Comparison of ENCODE assay signal across 9 mouse cellular contexts in genomic region chr7:68748761-68749635, GRCm38 (mm10). TPM values are rescaled to one million over a fixed set of nuclear protein-coding genes. Genes with fewer than 3 reads are reported as not detected.
DNase-seq lines count a peak whose midpoint lies in the region; ATAC-seq lines count a peak whose summit lies in the region.
"Had no signal": no experiment of that assay in that cellular context is flagged by ENCODE, and none has a peak within 500 bp of the region (broad histone marks: within the 10 kb centered on the region; RNA-seq: fewer than 3 reads in every experiment).

TSS of gene Arrdc4 (minus strand) at chr7:68749241.

- peak within 1 kb of the TSS; percentile 95 for H3K4me2 ChIP-seq in heart, embryonic 14.5 days (ENCODE audit: low read length)
- H3K4me2 ChIP-seq in liver, embryonic 11.5 days, result peak within 1 kb of the TSS; percentile 90

- peak; percentile 100 for ATAC-seq in heart, embryonic 14.5 days (ENCODE audit: insufficient number of reproducible peaks, insufficient read depth, low FRiP score, low read depth)
- ATAC-seq in liver, embryonic 11.5 days (replicated peaks; ENCODE audit: low FRiP score), result peak; percentile 100

- H3K9me3 ChIP-seq in forebrain, embryonic 10.5 days, result no peaks in the 10 kb centered on the region
- H3K9me3 ChIP-seq in heart, embryonic 14.5 days (ENCODE audit: control insufficient read depth, low read length), result no peaks in the 10 kb centered on the region
- no peaks in the 10 kb centered on the region for H3K9me3 ChIP-seq in liver, embryonic 11.5 days (ENCODE audit: control insufficient read depth, low read length)

- H3K9ac ChIP-seq in heart, embryonic 14.5 days (ENCODE audit: low read length), result peak within 1 kb of the TSS; percentile 89
- H3K9ac ChIP-seq in liver, embryonic 11.5 days (ENCODE audit: low read depth, low read length), result peak within 1 kb of the TSS; percentile 73

- peaks cover 28% of the 10 kb centered on the region for H3K4me1 ChIP-seq in forebrain, embryonic 10.5 days
- H3K4me1 ChIP-seq in heart, embryonic 14.5 days (ENCODE audit: control insufficient read depth in 2 of 2, insufficient read depth in 2 of 2, low read length in 2 of 2), result peaks cover 3 to 16% of the 10 kb centered on the region in 2 experiments
- H3K4me1 ChIP-seq in liver, embryonic 11.5 days (replicated peaks; ENCODE audit: control insufficient read depth, insufficient read depth, low read length), result peaks cover 8% of the 10 kb centered on the region

- H3K27me3 ChIP-seq in forebrain, embryonic 10.5 days (ENCODE audit: poor library complexity, severe bottlenecking), result peaks cover 9% of the 10 kb centered on the region; the same call in 1 of the 2 replicates
- H3K27me3 ChIP-seq in heart, embryonic 14.5 days (ENCODE audit: control insufficient read depth, insufficient read depth, low read length), result no peaks in the 10 kb centered on the region
- no peaks in the 10 kb centered on the region for H3K27me3 ChIP-seq in liver, embryonic 11.5 days (replicated peaks; ENCODE audit: control insufficient read depth, insufficient read depth, low read length)
- no peaks in the 10 kb centered on the region for H3K27me3 ChIP-seq in splenic B cell, adult 2 months (ENCODE audit: control insufficient read depth, insufficient read depth, low read length, poor library complexity, severe bottlenecking)
- H3K27me3 ChIP-seq: CH12.LX had no signal

- WGBS in forebrain, embryonic 10.5 days, result under 1% methylated on average over 54 of the region's 54 CpGs
- WGBS in heart, embryonic 14.5 days, result under 1% methylated on average over 54 of the region's 54 CpGs
- whole genome bisulfite sequencing in liver, embryonic 11.5 days, result 1% methylated on average over 54 of the region's 54 CpGs

- peak; percentile 90 for DNase-seq in CD4-positive helper T cell, adult 2 months (ENCODE audit: low read depth, low spot score)
- DNase-seq in c-Kit-positive CD71-positive TER-119-negative erythroid progenitor cells, embryonic 14.5 days (ENCODE audit: low read depth), result peak; percentile 93
- DNase-seq in forebrain, embryonic 10.5 days (ENCODE audit: extremely low spot score, low spot score), result peak; percentile 97
- DNase-seq in kidney, postnatal 10 days, result peak; percentile 99
- peak; percentile 86 for DNase-seq in liver, embryonic 11.5 days (ENCODE audit: low spot score)
- peak; percentile 88 for DNase-seq in naive thymus-derived CD4-positive, alpha-beta T cell, adult 2 months (ENCODE audit: low read depth)
- DNase-seq in splenic B cell, adult 2 months (ENCODE audit: low read depth, low spot score), result peak; percentile 40

- peak within 1 kb of the TSS; percentile 83 for H3K4me3 ChIP-seq in forebrain, embryonic 10.5 days
- H3K4me3 ChIP-seq in heart, embryonic 14.5 days (ENCODE audit: control insufficient read depth in 1 of 2, insufficient read depth in 1 of 2, low read depth in 1 of 2, low read length in 2 of 2), result peak within 1 kb of the TSS; percentile 67 to 79
- H3K4me3 ChIP-seq in liver, embryonic 11.5 days (ENCODE audit: low read depth, low read length), result peak within 1 kb of the TSS; percentile 71

- H3K36me3 ChIP-seq in forebrain, embryonic 10.5 days (replicated peaks), result peaks cover 10% of the 10 kb centered on the region; the same call in 1 of the 2 replicates
- H3K36me3 ChIP-seq in heart, embryonic 14.5 days (ENCODE audit: control insufficient read depth, insufficient read depth, low read length), result peaks cover 6% of the 10 kb centered on the region
- H3K36me3 ChIP-seq in liver, embryonic 11.5 days (ENCODE audit: control insufficient read depth, insufficient read depth, low read length), result no peaks in the 10 kb centered on the region
- no peaks in the 10 kb centered on the region for H3K36me3 ChIP-seq in splenic B cell, adult 2 months (ENCODE audit: control insufficient read depth, insufficient read depth, low read length, poor library complexity, severe bottlenecking)

- H3K27ac ChIP-seq in forebrain, embryonic 10.5 days, result peak within 1 kb of the TSS; percentile 86
- peak within 1 kb of the TSS; percentile 68 to 75 for H3K27ac ChIP-seq in heart, embryonic 14.5 days (replicated peaks in 1 of 2; ENCODE audit: control insufficient read depth in 1 of 2, insufficient read depth in 1 of 2, low read depth in 2 of 2, low read length in 2 of 2)
- peak within 1 kb of the TSS; percentile 13; the same call in 1 of the 2 replicates for H3K27ac ChIP-seq in liver, embryonic 11.5 days (ENCODE audit: low read depth, low read length)

RNA-seq across cellular contexts. Expression of gene Arrdc4, which starts in this region (rescaled TPM):
- 12.4 and 12.9 TPM in 2 replicates for polyA plus RNA-seq in forebrain, embryonic 10.5 days (2016; fragmentation: Nextera tagmentation; extraction: Ambion mirVana)
- polyA plus RNA-seq in heart, embryonic 14.5 days (2014; fragmentation: Nextera tagmentation; extraction: Ambion mirVana), result 18.8 and 22.1 TPM in 2 replicates
- 8.1 and 8.5 TPM in 2 replicates for polyA plus RNA-seq in liver, embryonic 11.5 days (2014; fragmentation: Nextera tagmentation; extraction: Ambion mirVana)

Comparison
In these comparisons a context has a peak if more than half of its experiments do, and no peak if none do; other contexts are left out.
1. Peak in every context shown above with its lines: DNase-seq, ATAC-seq, H3K4me3 ChIP-seq and H3K27ac ChIP-seq.
2. DNase-seq: peak in every context shown above with its lines; median percentile 99 in kidney, postnatal 10 days; 97 in forebrain, embryonic 10.5 days; 93 in c-Kit-positive CD71-positive TER-119-negative erythroid progenitor cells, embryonic 14.5 days; 90 in CD4-positive helper T cell, adult 2 months; 88 in naive thymus-derived CD4-positive, alpha-beta T cell, adult 2 months; 86 in liver, embryonic 11.5 days; 40 in splenic B cell, adult 2 months.
3. H3K27ac ChIP-seq: peak in every context shown above with its lines; median percentile 86 in forebrain, embryonic 10.5 days; 72 in heart, embryonic 14.5 days; 13 in liver, embryonic 11.5 days.